Mouse (Mus musculus) thymus, postnatal 4 days (tissue): ENCODE measurements around the gene Lypd6b.
A peak's percentile ranks its signal among the peaks of the same experiment; 100 is the strongest.

Experiments used
- DNase-seq: peaks from one replicate; pipeline ENCODE4 v3.0.0; 2021

Lypd6b gene

GRCm38 (mm10) chr2:49771172-49771571 lies 16.3 kb upstream of the Lypd6b start:
- peak; percentile 25 for DNase-seq

GRCm38 (mm10) chr2:49773194-49773931 lies 14.1 kb upstream of the Lypd6b start:
- DNase-seq: no peak

GRCm38 (mm10) chr2:49774180-49774579 lies 13.3 kb upstream of the Lypd6b start:
- DNase-seq: no peak

- no peak for DNase-seq
These were observed 12.3 kb upstream of the Lypd6b start for GRCm38 (mm10) chr2:49775187-49775586.

- DNase-seq: peak; percentile 37
These were observed 11.8 kb upstream of the Lypd6b start for GRCm38 (mm10) chr2:49775735-49776134.

- no peak for DNase-seq
These were observed 11.1 kb upstream of the Lypd6b start for GRCm38 (mm10) chr2:49776407-49776806.

- DNase-seq: no peak
These were observed 547 bp downstream of the Lypd6b start for GRCm38 (mm10) chr2:49788051-49788418.

- no peak for DNase-seq
These were observed 1.2 kb downstream of the Lypd6b start for GRCm38 (mm10) chr2:49788643-49789042.

- DNase-seq: no peak
These were observed 1.6 kb downstream of the Lypd6b start for GRCm38 (mm10) chr2:49789078-49789477.

GRCm38 (mm10) chr2:49789504-49789903 lies 2.0 kb downstream of the Lypd6b start:
- DNase-seq: no peak

- DNase-seq: no peak
These were observed 10.1 kb downstream of the Lypd6b start for GRCm38 (mm10) chr2:49797444-49798143.

GRCm38 (mm10) chr2:49804448-49804847 lies 17.0 kb downstream of the Lypd6b start:
- no peak for DNase-seq

GRCm38 (mm10) chr2:49805736-49806371 lies 18.4 kb downstream of the Lypd6b start:
- DNase-seq: no peak

GRCm38 (mm10) chr2:49809496-49809895 lies 22.0 kb downstream of the Lypd6b start:
- DNase-seq: no peak

GRCm38 (mm10) chr2:49811420-49811819 lies 23.9 kb downstream of the Lypd6b start:
- no peak for DNase-seq

- DNase-seq: no peak
These were observed 24.4 kb downstream of the Lypd6b start for GRCm38 (mm10) chr2:49811871-49812363.

- no peak for DNase-seq
These were observed 25.7 kb downstream of the Lypd6b start for GRCm38 (mm10) chr2:49813151-49813550.

GRCm38 (mm10) chr2:49814011-49814410 lies 26.5 kb downstream of the Lypd6b start:
- DNase-seq: no peak

- DNase-seq: no peak
These were observed 28.3 kb downstream of the Lypd6b start for GRCm38 (mm10) chr2:49815696-49816320.

GRCm38 (mm10) chr2:49816549-49816948 lies 29.1 kb downstream of the Lypd6b start:
- DNase-seq: no peak

- peak; percentile 31 for DNase-seq
These were observed 29.7 kb downstream of the Lypd6b start for GRCm38 (mm10) chr2:49817151-49817550.

GRCm38 (mm10) chr2:49818126-49818525 lies 30.6 kb downstream of the Lypd6b start:
- DNase-seq: no peak

- no peak for DNase-seq
These were observed 34.8 kb downstream of the Lypd6b start for GRCm38 (mm10) chr2:49822312-49822711.
